Mouse (Mus musculus): Measurements from ENCODE around the gene Msantd2. TPM values are rescaled to one million over a fixed set of nuclear protein-coding genes. Genes with fewer than 3 reads are reported as not detected.

Msantd2 gene
- total RNA-seq, 2 experiments from 2014 or later: 18.8 to 26.6 TPM

DNA sequence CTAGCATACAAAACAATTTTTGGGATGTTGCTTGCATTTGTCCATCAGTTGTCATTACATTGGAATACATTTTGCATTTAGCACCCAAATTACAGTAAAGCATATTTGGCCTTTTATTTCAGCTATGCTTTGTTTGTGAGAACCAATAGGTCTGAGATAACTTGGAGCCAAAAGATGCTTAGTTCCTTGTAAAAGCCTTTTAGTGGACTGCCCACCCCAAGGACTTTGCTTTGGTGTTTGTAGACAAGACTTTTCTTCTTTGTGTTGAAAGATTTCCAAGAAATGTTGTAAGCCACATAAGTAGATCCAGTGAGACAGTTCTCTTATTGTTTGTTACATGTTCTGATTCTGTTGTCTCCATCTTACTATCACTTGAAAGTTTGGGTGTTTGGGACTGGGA is 7.2 kb downstream of the Msantd2 start:
- intact Hi-C loops (cut with DNase I): no loop called here
- DNase-seq (ENCODE audit: low spot score in 2 of 2): no peak

DNA sequence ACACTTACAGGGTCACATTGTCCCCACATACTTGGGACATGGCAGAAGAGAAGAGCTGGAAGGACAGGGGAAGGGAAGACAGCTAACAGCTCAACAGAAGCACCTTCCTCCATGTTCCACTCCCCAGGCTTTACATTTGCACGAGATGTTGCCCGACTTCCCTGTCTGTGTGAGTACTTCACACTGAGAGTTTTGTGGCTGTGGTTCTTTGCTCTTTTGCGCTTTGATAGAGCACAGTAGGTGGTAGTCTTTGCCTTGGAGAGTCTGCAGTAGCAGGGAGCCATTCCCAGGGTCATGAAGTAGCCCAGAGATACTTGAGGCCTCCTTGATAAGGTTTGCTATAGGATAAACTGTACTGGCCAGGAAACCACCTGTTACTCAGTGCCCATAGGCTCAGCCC is 11.1 kb downstream of the Msantd2 start:
- no peak for DNase-seq (ENCODE audit: low spot score in 2 of 2)
- intact Hi-C loops (cut with DNase I): no loop called here

- intact Hi-C loops (cut with DNase I): no loop called here
- no peak for DNase-seq (ENCODE audit: low spot score in 2 of 2)
Measured at GRCm38 (mm10) chr9:37501170-37501569, 12.1 kb downstream of the Msantd2 start.

DNA sequence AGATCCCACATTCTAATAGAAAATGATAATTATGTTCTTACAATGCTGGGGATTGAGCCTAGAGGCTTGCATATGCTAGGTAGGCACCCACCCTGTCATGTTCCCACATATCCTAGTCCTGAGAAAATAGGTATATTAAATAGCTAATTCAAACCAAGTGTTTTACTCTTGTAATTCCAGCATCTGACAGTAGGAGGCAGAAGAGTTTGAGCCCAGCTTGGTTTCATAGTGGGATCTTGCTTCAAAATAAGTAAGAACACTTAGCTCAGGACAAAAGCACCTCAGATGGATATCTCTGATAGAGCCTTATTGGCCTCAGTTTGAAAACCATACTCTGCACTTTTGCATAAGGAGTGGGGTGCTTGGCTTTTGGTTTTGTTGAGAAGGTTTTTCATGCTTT is 15.2 kb downstream of the Msantd2 start:
- intact Hi-C loops (cut with DNase I): no loop called here
- no peak for DNase-seq (ENCODE audit: low spot score in 2 of 2)

DNA sequence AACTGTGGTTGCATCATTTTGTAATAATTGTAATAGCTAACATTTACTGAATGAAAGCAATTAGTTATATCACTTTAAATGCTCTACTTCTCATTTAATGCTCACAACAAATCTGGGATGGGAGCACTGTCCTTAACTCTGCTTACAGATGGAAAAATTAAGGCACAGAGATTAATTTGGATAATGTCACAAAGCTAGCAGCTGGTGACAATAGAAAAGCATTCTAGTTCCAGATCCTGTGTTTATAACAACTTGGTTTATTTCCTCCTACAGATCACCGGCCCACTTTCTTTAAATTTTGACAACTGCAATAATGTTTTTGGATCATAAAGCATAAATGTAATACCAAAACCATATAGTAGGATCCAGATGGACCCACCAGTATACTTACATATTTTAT is 16.9 kb downstream of the Msantd2 start:
- intact Hi-C loops (cut with DNase I): no loop called here
- no peak for DNase-seq (ENCODE audit: low spot score in 2 of 2)

- DNase-seq (ENCODE audit: low spot score in 2 of 2): no peak
Measured at GRCm38 (mm10) chr9:37512097-37512496, 23.0 kb downstream of the Msantd2 start.

GRCm38 (mm10) chr9:37514456-37514855 is 25.3 kb downstream of the Msantd2 start:
- intact Hi-C loops (cut with DNase I): no loop called here
- no peak for DNase-seq (ENCODE audit: low spot score in 2 of 2)

More at GRCm38 (mm10) chr9:37512097-37512496, 23.0 kb downstream of the Msantd2 start:
- intact Hi-C loops (cut with DNase I): no loop called here

DNA sequence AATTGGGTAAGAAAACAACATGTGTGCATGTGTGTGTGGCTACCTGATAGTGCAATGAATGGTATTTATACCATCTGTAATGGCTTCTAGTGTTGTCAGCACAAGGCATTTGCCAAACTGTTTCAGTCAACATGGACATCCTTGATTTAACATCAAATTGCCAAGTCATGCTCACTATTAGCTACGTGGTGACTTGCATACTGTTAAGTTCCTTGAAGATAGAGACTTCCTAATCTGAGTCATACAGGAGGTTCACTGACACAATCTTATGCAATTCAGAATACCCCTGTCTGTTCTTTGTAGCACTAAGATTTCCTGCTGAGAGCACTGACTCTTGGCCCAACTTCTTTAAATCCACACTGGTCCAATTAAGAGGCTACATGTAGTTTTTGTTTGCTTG is 28.3 kb downstream of the Msantd2 start:
- intact Hi-C loops (cut with DNase I): no loop called here
- no peak for DNase-seq (ENCODE audit: low spot score in 2 of 2)

- DNase-seq (ENCODE audit: low spot score in 2 of 2): peak in 1 of 2 experiments; percentile 22
- intact Hi-C loops (cut with DNase I): no loop called here
Measured at GRCm38 (mm10) chr9:37518991-37519390, 29.9 kb downstream of the Msantd2 start.

DNA sequence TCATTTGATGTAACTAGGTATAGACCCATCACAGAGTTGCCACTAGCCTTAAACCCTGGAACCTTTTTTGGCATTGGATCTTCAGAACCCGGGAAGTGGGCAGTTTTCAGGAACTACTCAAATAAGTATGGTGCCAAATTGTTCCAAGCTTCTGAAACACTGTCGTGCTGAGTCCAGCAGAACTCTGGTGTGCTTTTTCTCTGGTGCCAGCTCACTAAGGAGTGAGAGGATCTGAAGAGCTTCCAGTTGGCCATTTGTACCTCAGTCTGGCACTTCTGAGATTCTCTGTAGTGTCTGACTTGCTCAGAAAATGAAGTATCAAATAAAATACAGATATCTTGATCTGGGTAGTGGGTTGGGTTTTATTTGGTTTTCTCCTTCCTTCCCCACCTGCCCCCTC is 30.9 kb downstream of the Msantd2 start:
- DNase-seq (ENCODE audit: low spot score in 2 of 2): no peak
- intact Hi-C loops (cut with DNase I): no loop called here

DNA sequence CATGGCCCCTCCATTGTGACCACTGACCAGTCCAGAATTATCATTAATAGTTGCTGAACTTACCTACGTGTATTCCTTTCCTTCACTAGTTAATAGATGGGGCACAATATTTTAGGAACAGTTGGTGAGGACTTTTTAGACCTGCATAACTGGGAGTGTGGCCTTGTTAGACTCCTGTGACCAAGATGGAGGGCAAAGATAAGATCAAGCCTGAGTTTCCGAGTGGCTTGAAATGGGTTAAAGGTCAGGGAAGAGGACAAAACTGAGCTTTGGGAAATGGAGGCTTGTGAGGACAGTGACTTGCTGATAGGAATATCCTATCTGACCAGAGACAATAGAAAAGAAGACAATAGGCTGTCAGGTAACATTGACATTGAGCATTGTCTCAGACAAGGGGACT is 36.3 kb downstream of the Msantd2 start:
- DNase-seq (ENCODE audit: low spot score in 2 of 2): no peak
- intact Hi-C loops (cut with DNase I): no loop called here

DNA sequence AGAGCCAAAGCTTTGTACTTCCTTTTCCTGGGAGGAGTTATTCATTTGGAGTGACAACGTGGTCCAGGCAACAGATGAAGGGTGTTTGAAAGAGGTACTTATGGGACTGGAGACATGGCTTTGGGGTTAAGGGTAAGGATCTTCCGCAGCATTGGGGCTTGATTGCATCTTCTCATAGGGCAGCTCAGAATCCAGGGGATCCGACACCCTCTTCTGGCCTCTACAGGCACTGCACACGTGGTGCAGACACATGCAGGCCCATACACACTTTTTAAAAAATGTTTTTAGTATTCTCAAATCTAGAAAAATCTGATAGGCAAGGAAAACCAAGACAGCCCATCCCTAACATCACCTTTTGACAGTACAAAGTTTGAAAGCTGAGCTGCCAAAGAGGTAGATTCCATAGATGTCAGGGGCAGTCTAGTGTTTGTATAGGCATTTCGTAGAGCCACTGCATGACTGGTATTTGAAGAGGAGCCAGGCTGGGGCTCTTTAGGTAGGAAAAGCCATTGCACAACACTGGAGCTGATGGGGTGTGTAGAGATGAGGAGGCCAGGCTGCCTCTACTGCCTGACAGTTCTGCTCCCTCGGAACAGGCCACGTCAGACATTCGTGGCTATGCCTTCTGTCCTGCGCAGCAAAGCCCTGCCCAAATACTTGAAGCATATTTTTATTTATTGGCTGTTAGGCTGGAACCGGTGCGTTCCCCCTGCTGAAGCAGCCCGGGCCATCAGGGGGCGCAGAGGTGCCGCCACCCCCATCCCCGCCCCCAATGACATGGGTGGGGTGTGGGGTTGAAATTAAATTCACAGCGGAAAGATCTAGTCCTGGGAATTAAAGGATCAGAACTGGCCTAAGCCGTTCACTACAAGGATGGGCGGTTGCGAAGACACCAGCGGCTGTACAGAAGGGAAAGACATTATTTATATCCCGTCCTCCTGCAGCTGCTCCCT is 37.6 kb downstream of the Msantd2 start:
- intact Hi-C loops (cut with DNase I): no loop called here
- DNase-seq (ENCODE audit: low spot score in 2 of 2): no peak

- DNase-seq (ENCODE audit: low spot score in 2 of 2): no peak
- intact Hi-C loops (cut with DNase I): no loop called here
Measured at GRCm38 (mm10) chr9:37527396-37528224, 38.5 kb downstream of the Msantd2 start, which contains the start of gene Esam. Gene Esam (plus strand): TSS chr9:37528078.

GRCm38 (mm10) chr9:37528225-37528970 is 39.3 kb downstream of the Msantd2 start:
- no peak for DNase-seq (ENCODE audit: low spot score in 2 of 2)
- intact Hi-C loops (cut with DNase I): no loop called here

- peak; percentile 8 to 29 for DNase-seq (ENCODE audit: low spot score in 2 of 2)
Measured at GRCm38 (mm10) chr9:37530031-37530887, 41.1 kb downstream of the Msantd2 start.

DNA sequence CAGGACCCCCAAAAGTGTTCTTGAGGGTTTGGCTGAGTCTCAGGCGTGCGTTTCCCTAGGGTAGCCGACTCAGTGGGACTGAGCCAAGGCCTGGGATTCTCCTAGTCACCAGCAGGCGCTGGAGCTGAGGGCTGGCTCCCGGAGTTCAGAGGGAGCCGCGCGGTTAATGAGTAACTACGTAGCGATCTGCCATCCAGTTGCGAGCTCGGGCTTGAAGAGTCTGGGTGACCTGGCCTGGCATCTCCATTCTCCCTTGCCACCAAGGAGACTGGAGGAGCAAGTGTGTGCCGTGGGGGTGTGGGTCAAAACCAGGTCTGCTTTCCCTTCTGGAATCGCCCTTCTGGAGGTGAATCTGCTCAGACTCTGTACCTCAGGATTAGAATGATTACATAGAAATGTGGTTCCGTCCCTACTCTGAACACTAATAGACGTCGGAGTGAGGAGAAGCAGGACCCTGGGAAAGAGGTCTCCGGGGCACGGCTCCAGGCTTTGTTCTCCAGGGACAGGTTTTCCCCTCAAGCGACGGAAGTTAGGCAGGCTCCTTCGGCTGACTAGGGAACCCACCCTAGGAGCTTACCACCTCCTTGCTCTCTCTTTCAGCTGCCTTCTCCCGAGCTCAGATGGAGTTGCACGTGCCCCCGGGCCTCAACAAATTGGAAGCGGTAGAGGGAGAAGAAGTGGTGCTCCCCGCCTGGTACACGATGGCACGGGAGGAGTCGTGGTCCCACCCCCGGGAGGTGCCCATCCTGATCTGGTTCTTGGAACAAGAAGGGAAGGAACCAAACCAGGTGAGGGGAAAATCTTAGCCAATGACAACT is 42.0 kb downstream of the Msantd2 start:
- intact Hi-C loops (cut with DNase I): no loop called here
- DNase-seq (ENCODE audit: low spot score in 2 of 2): peak; percentile 10 to 13

More at GRCm38 (mm10) chr9:37530031-37530887, 41.1 kb downstream of the Msantd2 start:
- intact Hi-C loops (cut with DNase I): no loop called here

GRCm38 (mm10) chr9:37536851-37537250 is 47.7 kb downstream of the Msantd2 start:
- no peak for DNase-seq (ENCODE audit: low spot score in 2 of 2)
- intact Hi-C loops (cut with DNase I): no loop called here

GRCm38 (mm10) chr9:37537658-37538250 is 48.6 kb downstream of the Msantd2 start:
- DNase-seq (ENCODE audit: low spot score in 2 of 2): no peak
- intact Hi-C loops (cut with DNase I): no loop called here

All from left cerebral cortex, postnatal 36 days (tissue).